Mouse (Mus musculus) stomach, postnatal 0 days (tissue): Measurements from ENCODE around the gene Gm9195. TPM values are rescaled to one million over a fixed set of nuclear protein-coding genes. Genes with fewer than 3 reads are reported as not detected.

Experiments
- ATAC-seq: fragments of 200-750 bp; cut with Nextera tagmentation; 2 replicates; pipeline ENCODE4 v1.8.0; 2017; ENCODE audit not compliant: low FRiP score, low TSS enrichment
- DNase-seq: peaks from one replicate; pipeline ENCODE4 v3.0.0-alpha.2; 2016; ENCODE audit warnings: low spot score
- H3K27ac ChIP-seq: fragments of 300-500 bp; sonication (generic); replicated peaks from 2 replicates; pipeline ENCODE4 v1.5.1; 2014; ENCODE audit warnings: mild to moderate bottlenecking, control low read depth
- H3K27me3 ChIP-seq: fragments of 300-500 bp; sonication (generic); 2 replicates; pipeline ENCODE4 v1.6.1; 2014; ENCODE audit warnings: low read length; ENCODE audit not compliant: control insufficient read depth, insufficient read depth
- H3K36me3 ChIP-seq: fragments of 300-500 bp; sonication (generic); 2 replicates; pipeline ENCODE4 v1.6.1; 2014; ENCODE audit warnings: low read length, mixed read lengths; ENCODE audit not compliant: control insufficient read depth, insufficient read depth
- H3K4me1 ChIP-seq: fragments of 300-500 bp; sonication (generic); replicated peaks from 2 replicates; pipeline ENCODE4 v1.6.1; 2014; ENCODE audit warnings: antibody characterized with exemption; ENCODE audit not compliant: control insufficient read depth, insufficient read depth
- H3K4me2 ChIP-seq: fragments of 300-500 bp; sonication (generic); replicated peaks from 2 replicates; pipeline ENCODE4 v1.6.1; 2014; ENCODE audit warnings: low read depth, mild to moderate bottlenecking, control low read depth, moderate library complexity
- H3K4me3 ChIP-seq: fragments of 300-500 bp; sonication (generic); 2 replicates; pipeline ENCODE4 v1.5.1; 2014; ENCODE audit warnings: low read depth, low read length, control low read depth
- H3K9ac ChIP-seq: fragments of 300-500 bp; sonication (generic); 2 replicates; pipeline ENCODE4 v1.6.1; 2014; ENCODE audit warnings: mild to moderate bottlenecking, low read length, control low read depth, mixed read lengths
- H3K9me3 ChIP-seq: fragments of 300-500 bp; sonication (generic); 2 replicates; pipeline ENCODE4 v1.6.1; 2016; ENCODE audit warnings: low read length; ENCODE audit not compliant: control insufficient read depth
- CTCF ChIP-seq: IDR thresholded peaks from 2 replicates; pipeline ENCODE4 v1.5.1; 2016; ENCODE audit warnings: antibody characterized with exemption, low read depth, mild to moderate bottlenecking, moderate library complexity
- EP300 ChIP-seq: optimal IDR thresholded peaks from 2 replicates; pipeline ENCODE3; 2016; ENCODE audit warnings: antibody characterized with exemption
- WGBS: fragments of 180-500 bp; shearing (Covaris S2); extraction: QIAGEN DNeasy Blood & Tissue Kit; methylation state at CpG from one replicate; pipeline ENCODE4 v1.1.7; 2014; 5-methylcytosine and 5-hydroxymethylcytosine counted together
- polyA plus RNA-seq: library from polyadenylated mRNA; unstranded; fragments of >200 nt; fragmentation: Nextera tagmentation; extraction: Ambion mirVana; gene quantifications from 2 replicates; pipeline ENCODE4 v1.2.1, GENCODE M21; 2015

Gene Gm9195
- not detected in 2 replicates for polyA plus RNA-seq

GRCm38 (mm10) chr14:72491738-72492137, at the start of gene Gm9195:
TSS of gene Gm9195 (minus strand) at chr14:72491838.
- WGBS: 58% methylated on average over 5 of the region's 5 CpGs
- TF ChIP-seq EP300: no peak
- no peak for TF ChIP-seq CTCF
- no peaks in the 10 kb centered on the region for H3K36me3 ChIP-seq
- H3K4me2 ChIP-seq: no peak within 1 kb of the TSS
- no peak for DNase-seq
- ATAC-seq: no peak
- no peaks in the 10 kb centered on the region for H3K27me3 ChIP-seq
- no peak within 1 kb of the TSS for H3K9ac ChIP-seq
- H3K9me3 ChIP-seq: no peaks in the 10 kb centered on the region
- no peak within 1 kb of the TSS for H3K4me3 ChIP-seq
- no peak within 1 kb of the TSS for H3K27ac ChIP-seq
- H3K4me1 ChIP-seq: no peaks in the 10 kb centered on the region

GRCm38 (mm10) chr14:72536392-72537017, 44.9 kb upstream of the Gm9195 start:
- H3K27me3 ChIP-seq: no peaks in the 10 kb centered on the region
- H3K27ac ChIP-seq: no peak overlapping the region
- no peak overlapping the region for H3K4me3 ChIP-seq
- H3K36me3 ChIP-seq: peaks cover 13% of the 10 kb centered on the region; the same call in 1 of the 2 replicates
- no peaks in the 10 kb centered on the region for H3K9me3 ChIP-seq
- no peaks in the 10 kb centered on the region for H3K4me1 ChIP-seq
- H3K9ac ChIP-seq: no peak overlapping the region
- no peak for DNase-seq
- peak; percentile 51; the same call in 1 of the 2 replicates for ATAC-seq
- TF ChIP-seq CTCF (no peak), EP300 (no peak)
- H3K4me2 ChIP-seq: no peak overlapping the region
- 87% methylated on average over 5 of the region's 5 CpGs for WGBS

GRCm38 (mm10) chr14:72533862-72534261, 42.2 kb upstream of the Gm9195 start:
- Histone ChIP-seq H3K4me3 (no peak overlapping the region), H3K36me3 (no peaks in the 10 kb centered on the region), H3K27me3 (no peaks in the 10 kb centered on the region), H3K4me2 (no peak overlapping the region), H3K4me1 (no peaks in the 10 kb centered on the region), H3K27ac (no peak overlapping the region), H3K9ac (no peak overlapping the region), H3K9me3 (no peaks in the 10 kb centered on the region)
- WGBS: 80% methylated on average over 7 of the region's 7 CpGs
- TF ChIP-seq CTCF (no peak), EP300 (no peak)
- DNase-seq (no peak), ATAC-seq (no peak)

DNA sequence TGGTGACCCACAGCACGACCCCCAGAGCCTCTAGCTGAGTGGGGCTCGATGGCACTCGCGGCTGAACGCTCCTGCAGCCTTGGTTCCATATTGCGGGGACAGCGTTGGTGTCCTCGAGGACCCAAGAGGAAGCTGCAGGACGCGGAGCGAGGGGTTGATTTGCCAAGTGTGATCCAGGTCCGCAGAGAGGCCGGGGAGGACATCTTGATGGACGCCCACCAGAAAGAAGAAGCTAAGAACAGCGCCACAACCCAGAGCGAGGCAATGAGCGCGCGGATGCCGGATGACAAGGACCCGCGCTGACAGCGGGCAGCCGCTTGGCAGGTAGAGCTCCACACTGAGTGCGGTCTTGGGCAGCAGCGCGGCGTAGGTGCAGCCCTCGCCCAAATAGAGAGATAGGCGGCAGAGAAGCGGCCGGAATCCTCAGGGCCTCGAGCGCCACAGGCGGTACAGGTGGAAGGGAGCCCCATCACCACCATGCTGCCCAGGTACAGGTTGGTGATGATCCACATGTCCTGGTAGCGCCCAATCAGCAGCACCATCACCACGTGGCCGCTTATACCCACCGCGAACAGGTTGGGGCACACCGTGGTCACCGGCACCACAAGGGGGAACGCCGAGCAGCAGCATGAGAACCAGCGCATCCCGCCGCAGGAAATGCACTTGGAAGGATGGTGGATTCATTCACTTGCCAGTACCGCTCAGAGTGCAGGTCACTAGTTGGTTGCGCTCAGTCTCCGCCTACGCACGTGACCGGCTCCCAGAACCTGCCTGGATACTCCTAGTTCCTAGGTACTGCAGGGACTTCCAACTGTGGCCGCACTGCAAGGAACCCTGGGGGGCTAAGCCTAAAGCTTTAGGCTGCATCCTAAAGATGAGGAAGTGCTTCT, 40.6 kb upstream of the Gm9195 start:
- no peaks in the 10 kb centered on the region for H3K9me3 ChIP-seq
- H3K4me1 ChIP-seq: no peaks in the 10 kb centered on the region
- TF ChIP-seq CTCF (no peak; the same call in 1 of the 2 replicates), EP300 (no peak)
- no peaks in the 10 kb centered on the region for H3K36me3 ChIP-seq
- no peaks in the 10 kb centered on the region for H3K27me3 ChIP-seq
- ATAC-seq (peak; percentile 81), DNase-seq (peak; percentile 58)
- 3% methylated on average over 54 of the region's 54 CpGs for WGBS
- peak overlapping the region; percentile 27; the same call in 1 of the 2 replicates for H3K9ac ChIP-seq
- H3K27ac ChIP-seq: no peak overlapping the region
- H3K4me2 ChIP-seq: peak overlapping the region; percentile 62
- H3K4me3 ChIP-seq: peak overlapping the region; percentile 38

DNA sequence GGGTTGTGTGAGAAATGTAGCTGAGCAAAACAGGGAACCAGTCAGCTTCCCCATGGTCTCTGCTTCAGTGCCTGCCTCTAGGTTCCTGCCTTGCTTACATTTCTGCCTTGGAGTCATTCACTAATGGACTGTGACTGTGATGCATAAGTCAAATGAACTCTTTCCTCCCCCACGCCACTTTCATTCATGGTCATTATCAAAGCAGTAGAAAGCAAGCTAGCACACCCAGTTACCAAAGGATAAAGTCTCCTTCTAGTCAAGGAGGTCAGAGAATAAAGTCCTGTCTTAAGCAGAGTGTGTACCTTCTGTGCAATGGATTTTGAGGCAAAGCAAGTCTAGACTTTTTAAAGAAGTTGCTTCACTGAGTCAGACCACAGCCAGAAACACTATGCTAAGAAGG, 35.5 kb upstream of the Gm9195 start:
- Histone ChIP-seq H3K4me2 (no peak overlapping the region), H3K27me3 (no peaks in the 10 kb centered on the region), H3K9ac (no peak overlapping the region), H3K36me3 (no peaks in the 10 kb centered on the region), H3K27ac (no peak overlapping the region), H3K9me3 (no peaks in the 10 kb centered on the region), H3K4me3 (no peak overlapping the region), H3K4me1 (no peaks in the 10 kb centered on the region)
- no peak for ATAC-seq
- 74% methylated on average over 1 of the region's 1 CpGs for WGBS
- TF ChIP-seq EP300: no peak
- TF ChIP-seq CTCF: no peak
- DNase-seq: no peak

DNA sequence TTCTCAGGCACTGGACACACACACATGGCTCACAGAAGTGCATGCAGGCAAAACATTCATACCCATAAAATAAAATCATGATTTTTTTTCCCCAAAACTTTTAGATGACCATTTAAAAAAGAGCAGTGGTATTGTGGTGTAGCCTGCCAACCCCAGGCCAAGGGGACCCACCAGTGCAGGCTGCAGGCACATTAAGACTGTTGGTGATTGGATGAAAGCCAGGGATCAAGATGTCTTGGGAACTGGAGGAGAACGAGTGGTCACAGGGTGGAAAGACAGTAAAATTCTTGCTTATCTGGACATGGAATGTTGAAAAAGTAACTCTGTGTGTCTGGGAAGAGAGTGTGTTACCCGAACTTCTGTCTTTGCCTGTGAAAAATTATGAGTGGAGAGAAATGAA, 27.9 kb upstream of the Gm9195 start:
- H3K27ac ChIP-seq: no peak overlapping the region
- ATAC-seq (no peak), DNase-seq (peak; percentile 2)
- TF ChIP-seq CTCF (no peak), EP300 (no peak)
- H3K9me3 ChIP-seq: no peaks in the 10 kb centered on the region
- H3K4me2 ChIP-seq: no peak overlapping the region
- H3K27me3 ChIP-seq: no peaks in the 10 kb centered on the region
- no peak overlapping the region for H3K4me3 ChIP-seq
- no peak overlapping the region for H3K9ac ChIP-seq
- H3K36me3 ChIP-seq: no peaks in the 10 kb centered on the region
- no peaks in the 10 kb centered on the region for H3K4me1 ChIP-seq
- WGBS: 34% methylated on average over 2 of the region's 2 CpGs
